Mouse (Mus musculus) right cerebral cortex, postnatal 14 days (tissue): ENCODE data around the gene Fam3c.

ENCODE experiments used
- DNase-seq: peaks from one replicate; pipeline ENCODE4 v3.0.0; 2022

The Fam3c gene

DNA sequence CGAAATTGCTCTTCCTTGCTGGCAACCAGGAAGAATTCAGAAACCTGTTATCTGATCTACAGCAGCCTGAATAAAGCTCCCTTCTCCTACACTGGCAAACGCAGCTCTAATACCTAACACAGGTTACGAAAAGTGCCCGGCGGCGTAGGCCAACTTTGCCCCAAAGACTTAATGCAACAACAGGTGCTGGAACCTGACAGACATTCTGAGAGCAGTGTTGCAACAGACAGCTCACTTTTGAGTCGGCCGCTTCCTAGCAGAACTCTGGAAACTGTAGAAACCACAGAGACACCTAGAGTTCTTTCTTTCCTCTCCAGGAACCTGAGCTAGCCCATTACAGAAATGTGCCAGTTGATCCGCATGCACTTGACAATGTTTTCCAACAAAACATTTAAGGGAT is 4.5 kb downstream of the Fam3c start:
- DNase-seq = no peak

DNA sequence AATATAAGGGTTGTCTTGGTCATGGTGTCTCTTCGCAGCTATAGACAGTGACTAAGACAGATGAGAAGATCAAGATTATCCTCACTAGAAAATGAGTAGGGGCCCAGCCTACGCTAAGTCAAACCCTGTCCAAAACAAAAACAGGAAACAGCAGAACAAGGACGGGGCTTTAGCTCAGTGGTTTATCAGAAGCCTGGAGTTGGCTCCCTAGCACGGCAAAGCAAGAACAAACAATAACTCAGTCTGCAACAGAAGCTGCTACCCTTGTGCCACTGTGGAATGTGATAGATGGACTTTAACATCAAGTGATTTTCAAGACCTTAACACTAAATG is 5.8 kb downstream of the Fam3c start:
- DNase-seq = no peak

DNA sequence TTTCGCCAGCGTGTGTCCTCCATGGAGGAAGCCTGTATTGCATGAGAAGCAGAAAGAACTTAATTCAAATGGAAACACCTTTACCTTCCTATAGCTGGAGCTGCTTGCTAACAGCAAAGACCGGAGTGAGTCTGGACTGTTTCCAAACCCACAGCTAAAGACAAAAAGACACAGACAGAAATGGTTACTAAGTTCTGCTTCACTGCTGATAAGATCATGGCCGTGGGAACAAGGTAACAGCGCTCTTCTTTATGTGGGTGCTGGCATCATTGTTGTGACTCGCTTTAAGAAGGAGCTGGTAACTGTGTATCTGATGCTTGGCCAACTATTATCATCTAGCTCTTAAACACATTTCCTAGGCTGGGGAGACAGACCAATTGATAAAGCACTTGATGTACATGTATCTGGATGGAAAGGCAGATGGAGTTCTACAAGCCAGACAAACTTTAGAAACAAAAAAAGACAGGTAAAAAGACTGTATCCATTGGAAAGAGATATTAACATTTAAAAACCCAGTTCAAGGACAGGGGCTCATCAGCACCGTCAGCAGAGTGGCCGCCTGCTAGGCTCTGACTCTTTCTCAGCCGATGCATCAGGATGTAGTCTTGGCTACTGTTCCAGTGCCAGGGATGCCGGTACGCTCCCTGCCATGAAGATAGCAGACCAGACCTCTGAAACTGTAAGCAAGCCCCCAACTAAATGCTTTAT is 6.4 kb downstream of the Fam3c start:
- DNase-seq = no peak

DNA sequence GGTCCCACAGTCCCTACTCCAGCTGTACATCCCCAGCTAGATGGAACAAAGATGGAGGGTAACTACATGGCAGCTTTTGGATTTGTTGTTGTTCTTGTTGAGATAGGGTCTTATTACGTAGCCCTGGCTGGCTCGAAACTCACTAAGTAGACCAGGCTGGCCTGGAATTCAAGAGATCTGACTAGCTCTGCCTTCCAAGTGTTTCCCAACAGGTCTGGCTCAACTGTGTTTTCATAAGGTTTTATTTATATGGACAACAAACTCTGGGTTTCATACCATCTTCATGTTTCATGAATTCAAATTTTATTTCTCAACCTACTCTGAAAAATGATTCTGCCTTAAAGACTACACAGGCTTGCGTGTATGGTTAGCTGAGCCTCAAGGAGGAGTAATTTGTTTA is 7.1 kb downstream of the Fam3c start:
- DNase-seq = no peak

DNA sequence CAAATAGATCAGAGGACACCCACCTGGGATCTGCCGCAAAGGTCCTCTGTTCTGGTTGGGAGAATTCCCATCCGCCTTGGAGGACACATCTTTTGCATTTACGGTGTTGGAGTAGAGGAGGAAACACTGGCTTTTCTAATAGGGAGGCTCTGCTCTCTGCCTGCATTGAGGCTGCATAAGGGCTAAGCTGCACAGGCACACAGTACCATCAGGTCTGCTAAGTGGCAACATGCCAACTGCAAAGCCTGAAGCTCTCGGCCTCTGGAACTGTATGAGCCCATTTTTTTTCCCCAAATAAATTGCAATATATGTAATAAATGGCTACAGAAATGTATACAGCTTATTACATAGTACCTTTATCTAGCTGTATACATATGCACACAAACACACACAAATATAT is 7.9 kb downstream of the Fam3c start:
- DNase-seq = no peak

DNA sequence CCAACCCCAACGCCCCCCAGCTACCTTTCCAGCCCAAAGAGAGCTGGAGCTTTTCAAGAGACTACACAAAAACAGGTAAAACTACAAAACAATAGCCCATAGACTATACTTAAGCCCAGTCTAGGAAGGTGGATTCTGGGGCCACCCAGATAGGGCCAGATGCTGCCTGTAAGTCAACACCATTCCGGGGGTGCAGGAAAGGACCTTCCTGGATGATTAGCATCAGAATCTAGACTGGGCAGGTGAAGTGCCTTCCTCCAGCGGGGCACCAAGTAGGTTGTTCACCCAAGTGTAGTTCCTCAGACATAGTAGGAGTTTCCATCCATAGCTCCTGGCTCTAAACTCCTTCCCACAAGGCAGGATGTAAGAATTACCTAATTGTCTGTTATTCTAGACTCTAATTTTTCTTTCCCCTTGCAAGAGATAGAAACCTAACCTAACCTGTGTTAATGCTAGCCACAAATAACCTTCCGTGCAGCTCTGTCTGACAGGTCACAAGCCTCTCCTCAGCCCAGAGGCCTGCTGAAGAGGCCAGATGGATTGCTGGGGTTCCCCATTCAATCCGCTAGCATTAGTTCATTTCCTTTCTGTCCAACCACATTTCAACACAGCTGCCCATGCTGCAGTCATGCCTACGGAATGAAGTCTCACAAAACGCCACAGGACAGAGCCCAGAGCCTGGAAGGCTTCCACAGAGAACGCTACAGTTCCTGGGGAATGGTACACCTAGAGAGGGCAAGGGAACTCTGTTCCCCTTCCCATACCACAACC is 8.7 kb downstream of the Fam3c start:
- no peak for DNase-seq

DNA sequence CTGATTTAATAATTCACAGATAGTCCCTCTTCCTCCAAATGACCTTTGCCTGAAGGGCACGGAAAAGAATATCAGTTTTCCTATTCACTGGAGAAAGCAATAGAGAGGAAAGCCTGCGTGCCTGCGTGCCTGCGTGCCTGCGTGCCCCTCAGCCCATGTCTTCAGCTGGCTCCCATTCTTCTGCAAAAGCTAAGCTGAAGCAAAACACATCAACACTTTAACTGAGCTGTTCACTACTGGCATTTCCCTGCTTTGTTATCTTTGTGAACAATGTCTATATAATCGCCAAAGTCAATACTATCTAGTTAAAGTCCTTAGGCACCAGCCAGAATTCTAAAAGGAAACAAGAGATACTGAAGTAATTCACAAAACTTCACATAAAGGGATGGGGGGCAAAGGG is 11.6 kb downstream of the Fam3c start:
- no peak for DNase-seq

DNA sequence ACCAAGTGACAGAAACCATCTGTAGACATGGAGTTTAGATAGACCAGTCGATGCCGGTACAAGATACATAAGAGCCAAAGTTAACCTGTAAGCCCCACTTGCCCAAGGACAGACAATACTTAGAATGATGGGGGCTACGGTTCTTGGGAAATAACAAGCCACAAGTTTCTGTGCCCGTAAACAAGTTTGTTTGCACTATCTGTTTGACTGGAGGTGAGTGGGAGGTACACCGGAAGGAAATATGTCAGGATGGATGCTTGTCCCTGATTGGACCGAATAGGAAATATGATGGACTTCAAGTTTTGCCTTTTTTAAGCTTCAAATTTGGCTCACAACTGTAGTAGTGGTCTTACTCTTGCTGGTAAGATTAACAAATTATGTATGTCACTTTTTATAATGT is 12.3 kb downstream of the Fam3c start:
- DNase-seq = no peak

DNA sequence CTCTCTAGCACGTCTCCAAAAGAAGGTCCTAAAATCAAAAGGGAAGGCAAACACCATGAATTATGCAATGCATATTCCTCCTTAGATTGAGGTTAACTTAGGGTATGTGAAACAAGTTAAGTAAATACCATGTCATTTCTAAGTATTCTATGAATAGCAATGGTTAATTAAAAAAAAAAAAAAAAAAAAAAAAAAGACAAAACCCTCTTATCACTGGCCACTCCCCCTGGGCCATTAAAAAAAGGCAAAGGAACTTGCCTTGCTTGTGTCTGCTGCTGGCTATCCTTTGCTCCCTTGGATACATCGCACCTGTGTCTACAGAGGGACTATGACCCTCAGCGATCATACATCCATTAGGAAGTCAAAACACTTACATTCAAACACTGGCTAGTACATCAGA is 12.8 kb downstream of the Fam3c start:
- DNase-seq = no peak

DNA sequence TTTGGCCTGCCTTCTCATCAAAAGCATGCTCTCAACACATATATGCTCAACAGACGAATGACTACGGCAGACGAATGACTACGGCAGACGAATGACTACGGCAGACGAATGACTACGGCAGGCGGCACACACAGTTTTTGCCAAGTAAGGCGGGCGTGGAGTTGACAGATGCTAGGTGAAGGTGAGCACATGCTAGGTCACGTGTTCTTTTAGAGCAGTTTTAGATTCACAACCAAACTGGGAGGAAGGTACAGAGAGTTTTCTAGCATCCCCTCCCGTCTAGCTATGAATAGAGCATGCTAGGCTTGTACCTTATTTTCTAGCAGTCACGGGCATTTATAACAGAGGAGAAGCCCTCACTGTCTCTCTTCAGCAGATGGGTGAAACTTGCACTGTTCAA is 15.3 kb downstream of the Fam3c start:
- no peak for DNase-seq

DNA sequence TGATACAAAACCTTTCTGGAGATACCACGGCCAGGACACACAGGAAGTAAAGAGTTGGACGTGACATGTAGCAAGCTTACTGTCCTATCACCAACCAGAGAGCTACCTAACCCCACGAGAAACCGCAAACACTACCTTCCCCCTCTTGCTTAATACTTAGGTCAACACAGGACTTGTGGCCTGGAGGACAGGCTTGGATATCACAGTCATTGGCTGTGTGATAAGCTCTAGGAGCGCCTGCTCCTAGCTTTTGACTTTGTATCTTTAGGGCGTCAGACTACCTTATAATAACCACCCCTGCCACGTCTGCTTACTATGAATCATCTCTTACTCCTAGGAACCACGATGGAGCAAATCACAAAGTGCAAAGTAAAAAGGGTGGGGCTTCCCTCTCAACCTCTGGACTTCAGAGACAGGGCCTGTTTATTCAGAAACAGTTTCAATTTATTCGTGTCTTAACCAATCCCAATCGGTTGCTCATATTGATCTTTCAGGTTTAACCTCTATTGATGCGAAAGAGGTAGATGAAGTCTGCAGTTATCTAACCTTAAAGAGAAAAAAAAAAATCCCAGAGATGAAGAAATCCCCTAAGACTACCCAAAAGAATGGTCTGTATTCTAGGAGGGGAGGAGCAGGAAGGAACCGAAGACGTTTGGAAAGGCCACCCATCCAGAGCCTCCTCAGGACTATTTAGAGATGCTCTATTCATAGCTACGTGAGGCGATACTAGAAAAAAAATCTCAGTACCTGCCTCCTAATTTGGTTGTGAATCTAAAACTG is 16.1 kb downstream of the Fam3c start:
- DNase-seq = no peak

DNA sequence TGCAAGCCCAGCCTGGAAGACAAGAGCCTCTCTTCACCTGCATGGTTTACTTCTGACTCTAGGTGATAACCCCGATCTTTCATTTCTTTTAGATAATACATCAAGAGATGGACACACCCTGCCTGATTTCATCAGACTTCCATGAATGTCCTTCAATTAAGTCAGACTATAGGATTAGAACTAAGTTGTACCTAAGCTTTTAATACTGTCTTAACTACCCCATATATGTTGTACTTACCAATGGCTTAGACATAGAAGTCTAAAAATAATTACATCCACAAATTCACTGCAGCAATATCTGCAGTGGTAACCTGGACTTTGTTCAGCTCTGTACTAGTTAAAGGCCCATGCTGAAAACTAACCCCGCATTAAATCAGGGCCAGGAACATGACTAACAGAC is 23.5 kb downstream of the Fam3c start:
- no peak for DNase-seq

DNA sequence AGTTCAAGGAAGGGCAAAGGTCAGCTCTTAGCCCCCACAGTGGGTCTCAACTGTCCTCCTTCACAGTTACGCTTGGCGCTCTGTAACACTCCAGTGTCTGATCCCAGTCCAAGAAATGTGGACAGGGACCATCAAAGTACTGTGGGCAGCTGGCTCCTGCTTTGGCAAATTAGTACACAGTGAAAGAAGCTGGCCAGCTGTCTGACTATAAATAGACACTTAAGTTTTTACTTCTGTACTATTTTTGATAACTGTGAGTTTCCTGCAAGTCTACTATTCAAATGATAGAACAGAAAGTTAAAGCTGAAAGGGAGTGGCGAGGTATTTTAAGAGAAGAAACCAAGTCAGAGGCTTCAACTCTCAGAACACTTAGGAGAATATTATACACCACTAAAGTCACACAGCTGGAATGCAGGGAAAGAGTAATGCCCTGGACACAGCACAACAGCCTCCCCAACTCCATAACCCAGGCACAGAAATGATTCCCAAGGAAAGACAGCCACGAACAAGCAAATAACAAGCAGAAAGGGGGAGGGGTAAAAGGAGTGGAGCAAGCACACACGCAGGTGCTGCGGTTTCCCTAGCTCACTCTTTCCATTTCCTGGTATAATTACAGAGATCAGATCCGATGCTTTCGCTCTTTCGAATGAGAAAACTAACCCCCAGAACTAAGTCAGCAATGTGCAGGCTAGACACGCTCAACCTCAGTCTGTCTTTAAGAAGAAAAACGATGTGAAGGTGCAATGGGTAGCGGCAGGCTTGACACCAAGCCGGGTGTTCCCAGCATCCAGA is 25.7 kb downstream of the Fam3c start:
- DNase-seq = no peak

DNA sequence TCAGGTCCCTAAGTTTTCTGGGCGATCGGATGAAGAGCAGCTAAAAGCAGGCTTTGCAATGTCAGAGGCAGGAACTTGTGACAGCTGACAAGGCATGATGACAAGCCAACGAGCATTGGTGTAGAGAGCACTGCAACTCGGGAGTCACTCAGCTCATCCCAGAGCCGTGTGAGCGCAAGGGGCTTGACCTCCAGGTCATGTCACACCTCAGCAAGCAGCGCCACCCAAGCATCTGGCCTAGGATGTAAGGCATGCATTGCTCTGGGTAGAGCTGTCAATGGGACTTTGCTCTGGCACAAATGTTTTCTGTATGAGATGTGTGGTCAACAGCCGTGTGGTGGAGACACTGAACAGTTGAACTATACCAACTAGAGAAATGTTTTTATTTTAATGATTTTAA is 28.1 kb downstream of the Fam3c start:
- DNase-seq = no peak

DNA sequence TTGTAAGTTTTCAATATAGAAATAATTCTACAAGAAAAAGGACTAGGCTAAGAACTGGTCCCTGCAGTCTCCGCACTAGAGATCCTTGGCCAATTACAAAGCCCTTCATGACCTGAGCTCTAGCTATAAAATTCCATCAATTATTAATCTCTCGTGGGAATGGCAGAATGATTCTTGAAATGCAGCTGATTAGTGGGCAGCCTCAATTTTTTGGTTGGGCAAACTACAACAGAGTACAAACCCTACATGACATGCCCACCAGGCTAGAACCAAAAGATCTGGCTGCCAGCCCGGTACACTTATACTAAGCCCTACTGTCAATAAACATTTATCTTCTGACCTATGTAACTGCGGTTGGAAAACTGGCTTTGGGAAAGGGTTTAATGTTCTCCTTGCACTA is 29.0 kb downstream of the Fam3c start:
- no peak for DNase-seq

DNA sequence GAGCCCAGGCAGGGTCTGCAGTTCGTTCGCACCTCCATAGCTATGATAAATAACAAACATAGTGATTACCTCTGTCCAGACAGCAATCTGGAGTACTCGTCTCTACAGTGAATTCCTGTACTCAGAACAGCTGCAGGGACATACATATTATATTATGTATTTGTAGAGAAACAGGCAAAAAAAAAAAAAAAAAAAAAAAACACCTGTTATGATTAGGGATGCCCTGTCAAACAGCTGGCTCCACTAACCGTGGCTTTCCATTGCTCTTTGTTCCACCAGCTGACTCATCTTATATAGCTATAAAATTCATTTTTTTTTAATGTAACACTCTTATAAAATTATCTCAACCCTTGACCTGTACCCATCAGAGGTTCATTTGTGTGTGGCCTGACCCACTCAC is 29.8 kb downstream of the Fam3c start:
- DNase-seq = no peak

DNA sequence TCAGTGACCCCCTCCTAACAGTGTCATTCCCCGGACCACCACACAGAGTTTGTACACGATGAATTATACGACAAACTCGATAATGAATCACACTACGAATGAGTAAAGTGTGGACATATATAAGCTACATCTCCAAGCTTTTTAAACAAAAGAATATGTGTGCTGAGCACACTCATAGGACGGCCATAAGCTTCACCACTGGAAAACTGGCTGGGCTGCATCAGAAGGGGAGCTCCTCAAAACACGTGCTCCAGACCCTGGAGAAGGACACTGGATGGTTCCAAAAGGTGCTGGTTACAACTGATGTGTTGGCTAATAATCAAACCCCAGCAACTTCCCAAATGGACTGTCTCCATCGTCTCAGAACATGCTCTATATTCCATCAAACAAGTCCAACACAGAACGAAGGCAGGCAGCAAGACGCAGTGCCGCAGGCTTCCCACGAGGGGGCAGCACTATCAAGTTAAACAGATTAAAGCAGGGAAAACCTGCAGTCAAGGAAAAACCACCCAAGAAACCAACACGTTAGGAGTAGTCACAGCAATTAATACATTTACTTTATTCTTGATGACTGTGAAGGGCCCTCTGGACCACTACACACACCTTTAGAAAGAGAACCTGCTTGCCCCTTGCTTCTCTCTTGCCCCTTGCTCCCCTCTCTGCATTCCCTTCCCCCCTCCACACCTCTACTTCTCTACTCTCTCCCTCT is 30.5 kb downstream of the Fam3c start:
- peak; percentile 76 for DNase-seq

DNA sequence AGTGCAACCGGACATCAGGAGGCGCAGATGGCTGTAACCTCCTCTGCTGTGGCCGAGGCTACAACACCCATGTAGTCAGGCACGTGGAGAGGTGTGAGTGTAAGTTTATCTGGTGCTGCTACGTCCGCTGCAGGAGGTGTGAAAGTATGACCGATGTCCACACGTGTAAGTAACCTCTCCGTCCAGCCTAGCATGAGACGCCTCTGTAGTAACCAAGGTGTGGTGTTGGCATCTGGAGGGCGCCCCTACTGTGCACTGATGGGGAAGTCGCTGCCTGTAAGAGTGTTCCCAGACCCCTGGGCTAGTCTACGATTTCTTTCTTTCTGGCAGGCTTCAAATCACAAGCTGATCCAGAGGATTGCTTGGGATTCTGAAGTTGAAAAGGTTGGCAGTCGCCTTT is 58.0 kb downstream of the Fam3c start:
- no peak for DNase-seq

DNA sequence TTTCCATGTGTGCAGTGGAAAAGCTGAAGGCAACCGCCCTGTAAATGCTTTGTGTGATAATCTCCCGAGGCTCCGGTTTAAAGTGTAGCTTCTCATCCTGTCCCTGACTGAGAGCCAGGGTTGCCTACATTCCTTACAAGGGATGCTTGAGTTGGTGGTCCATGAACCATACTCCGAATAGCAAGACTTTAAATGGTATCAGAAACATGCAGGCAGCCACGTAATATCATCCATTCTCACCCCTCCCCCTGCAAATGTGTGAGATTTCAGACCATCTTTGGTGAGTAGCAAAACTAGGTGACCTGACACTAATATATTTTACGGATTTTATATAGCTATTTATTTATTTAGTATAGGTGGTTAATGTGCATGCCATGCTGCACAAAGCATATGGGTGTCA is 59.0 kb downstream of the Fam3c start:
- DNase-seq = no peak

DNA sequence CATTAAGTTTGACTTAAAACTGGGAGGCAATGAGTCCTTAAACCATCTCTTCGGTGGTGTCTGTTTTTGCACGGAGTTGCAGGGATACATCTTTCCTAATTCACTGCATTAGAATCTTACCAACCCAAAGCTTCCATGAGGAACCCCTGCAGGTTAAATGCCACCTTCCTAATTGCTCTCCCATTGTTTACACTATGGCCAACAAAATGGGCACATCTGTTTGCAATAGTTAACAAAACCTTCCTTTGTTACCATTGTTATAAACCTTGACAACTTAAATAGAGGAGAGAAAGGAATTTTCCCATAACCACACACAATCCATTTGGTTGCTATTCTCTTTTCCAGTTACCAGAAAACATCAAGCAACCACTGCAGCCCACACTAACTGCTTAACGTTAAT is 62.1 kb downstream of the Fam3c start:
- DNase-seq = no peak

DNA sequence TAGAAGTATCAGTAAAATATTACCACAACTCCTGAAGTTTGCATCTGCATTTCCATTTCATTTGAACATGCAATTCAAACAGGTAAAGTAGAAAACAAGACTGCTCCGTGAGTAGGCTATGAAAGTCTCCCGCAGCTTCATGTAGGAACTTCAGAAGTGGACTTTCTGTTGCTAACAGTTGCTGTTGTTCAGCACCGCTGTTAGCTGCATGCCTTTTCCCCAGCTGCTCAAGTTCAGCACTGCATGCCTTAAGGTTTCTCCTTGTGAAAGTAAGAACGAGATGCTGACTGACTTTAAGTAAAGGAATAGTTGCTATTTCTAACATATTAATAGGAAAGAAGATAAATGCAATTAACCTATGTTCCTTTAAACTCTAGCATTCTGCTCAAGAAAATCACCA is 64.0 kb downstream of the Fam3c start:
- no peak for DNase-seq

DNA sequence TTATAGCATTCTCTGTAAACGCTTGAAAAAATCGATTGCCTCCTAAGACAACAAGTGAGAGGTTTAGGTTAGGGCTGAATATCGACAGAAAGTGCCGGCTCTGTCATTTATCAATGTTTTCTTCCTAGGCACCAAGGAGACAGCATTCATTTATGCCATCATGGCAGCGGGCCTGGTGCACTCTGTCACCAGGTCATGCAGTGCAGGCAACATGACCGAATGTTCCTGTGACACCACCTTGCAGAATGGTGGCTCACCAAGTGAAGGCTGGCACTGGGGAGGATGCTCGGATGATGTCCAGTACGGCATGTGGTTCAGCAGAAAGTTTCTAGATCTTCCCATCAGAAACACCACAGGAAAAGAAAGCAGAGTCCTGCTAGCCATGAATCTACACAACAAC is 65.3 kb downstream of the Fam3c start:
- DNase-seq = no peak
